ENCODE assay signal across 15 mouse cellular contexts in the genomic region with DNA sequence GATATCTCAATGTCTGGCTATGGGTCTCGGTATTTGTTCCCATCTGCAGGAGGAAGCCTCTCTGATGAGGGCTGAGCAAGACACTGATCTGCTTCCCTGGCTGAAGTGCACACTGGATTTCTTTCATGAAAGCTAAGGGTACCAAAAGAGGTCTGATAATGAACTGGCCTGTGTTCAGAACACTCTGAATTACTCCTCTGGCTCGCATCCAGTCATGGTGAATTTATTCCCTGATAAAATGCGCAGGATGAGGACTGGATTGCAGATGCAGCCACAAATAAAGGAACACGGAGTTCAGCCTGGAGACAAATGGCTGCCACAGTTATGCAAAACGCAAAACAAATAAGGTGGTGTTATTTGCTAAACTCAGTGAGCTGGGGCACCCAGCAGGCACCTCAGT. TPM values are rescaled to one million over a fixed set of nuclear protein-coding genes. Genes with fewer than 3 reads are reported as not detected.
DNase-seq lines count a peak whose midpoint lies in the region; ATAC-seq and TF ChIP-seq lines count a peak whose summit lies in the region.
"Had no signal": no experiment of that assay in that cellular context is flagged by ENCODE, and none has a peak within 500 bp of the region (broad histone marks: within the 10 kb centered on the region; RNA-seq: fewer than 3 reads in every experiment).

No protein-coding gene starts in this region.

- WGBS in olfactory bulb, adult 2 months: 30% methylated on average over 5 of the region's 5 CpGs

- DNase-seq in layer of hippocampus, adult 11-12 months (ENCODE audit: low spot score): peak; percentile 32
- no peak for DNase-seq in layer of hippocampus, postnatal 25 days (ENCODE audit: extremely low spot score in 1 of 2, low spot score in 1 of 2)
- no peak for DNase-seq in testis, postnatal 10 days (ENCODE audit: low spot score)
- peak in 1 of 2 experiments; percentile 19 for DNase-seq in layer of hippocampus, adult 2 months (ENCODE audit: low spot score in 2 of 2)
- no peak for DNase-seq in embryo, embryonic 11 days
- DNase-seq: cerebellum, adult 11-12 months; gastrocnemius, adult 2 months; kidney, adult 9 months; lung, postnatal 4 days; thymus, adult 2 months had no signal

- H3K27ac ChIP-seq in testis, adult 2 months (ENCODE audit: control insufficient read depth, insufficient read depth, low read depth, low read length): peak overlapping the region; percentile 70
- peak overlapping the region; percentile 62; the same call in 1 of the 2 replicates for H3K27ac ChIP-seq in layer of hippocampus, adult 2 months
- 0 out of 2 replicates have a peak overlapping the region, but pooled peaks have one; percentile 17 for H3K27ac ChIP-seq in olfactory bulb, adult 2 months (ENCODE audit: insufficient read depth, low read depth, low read length)
- H3K27ac ChIP-seq: embryonic facial prominence, embryonic 15.5 days; gastrocnemius, adult 2 months had no signal

- TF ChIP-seq CTCF in testis, adult 2 months (IDR thresholded peaks at IDR 0.05; ENCODE audit: control insufficient read depth, insufficient read depth, insufficient replicate concordance, low read depth, low read length): no peak
- TF ChIP-seq CTCF in layer of hippocampus, adult 2 months (conservative IDR thresholded peaks at IDR 0.05): no peak
- TF ChIP-seq CTCF in olfactory bulb, adult 2 months (IDR thresholded peaks at IDR 0.05; ENCODE audit: insufficient read depth, low read depth, low read length): no peak

- H3K4me1 ChIP-seq in testis, adult 2 months (ENCODE audit: control insufficient read depth, insufficient read depth, low read length): peaks cover 6% of the 10 kb centered on the region
- H3K4me1 ChIP-seq in olfactory bulb, adult 2 months (ENCODE audit: control insufficient read depth, insufficient read depth, low read length): peaks cover 2% of the 10 kb centered on the region; the same call in 1 of the 2 replicates
- H3K4me1 ChIP-seq: embryonic facial prominence, embryonic 15.5 days had no signal

- H3K27me3 ChIP-seq in testis, adult 2 months (ENCODE audit: control insufficient read depth, insufficient read depth, low read length): no peaks in the 10 kb centered on the region
- H3K27me3 ChIP-seq: embryonic facial prominence, embryonic 15.5 days had no signal

- H3K36me3 ChIP-seq in testis, adult 2 months (ENCODE audit: control insufficient read depth, insufficient read depth, low read length): no peaks in the 10 kb centered on the region
- H3K36me3 ChIP-seq: embryonic facial prominence, embryonic 15.5 days had no signal

- no peak for ATAC-seq in inflammation-experienced regulatory T-cells, adult 6 months

- TF ChIP-seq POLR2A in testis, adult 2 months (IDR thresholded peaks at IDR 0.05; ENCODE audit: control insufficient read depth, low read depth, low read length): no peak
- no peak for TF ChIP-seq POLR2A in olfactory bulb, adult 2 months (IDR thresholded peaks at IDR 0.05; ENCODE audit: insufficient read depth, low read depth, low read length)

- H3K4me3 ChIP-seq in testis, adult 2 months (ENCODE audit: control insufficient read depth, low read depth, low read length): no peak overlapping the region
- H3K4me3 ChIP-seq in layer of hippocampus, adult 2 months: no peak overlapping the region
- no peak overlapping the region for H3K4me3 ChIP-seq in olfactory bulb, adult 2 months (ENCODE audit: insufficient read depth, low read depth, low read length)
- H3K4me3 ChIP-seq: embryonic facial prominence, embryonic 15.5 days; gastrocnemius, adult 2 months had no signal

RNA-seq across cellular contexts. Expression of a gene that starts 6.3 kb away (rescaled TPM):
- not detected for total RNA-seq in layer of hippocampus, postnatal 25 days (2021)
- polyA plus RNA-seq in testis, adult 2 months (2012; rRNA removed): 0.05 TPM in 1 of 2 replicates, not detected in the other
- not detected for total RNA-seq in layer of hippocampus, adult 2 months (2021)
- not detected in 2 replicates for polyA plus RNA-seq in olfactory bulb, adult 2 months (2012; ENCODE audit: insufficient read depth, insufficient read length, low replicate concordance, missing spikeins)
- not detected for polyA plus RNA-seq in inflammation-experienced regulatory T-cells, adult 6 months (2017; shearing (Covaris generic))
- total RNA-seq: gastrocnemius, adult 2 months had no signal
- polyA plus RNA-seq: small intestine, adult 2 months had no signal

RNA-seq across cellular contexts. Expression of a gene that starts 21.9 kb away (rescaled TPM):
- not detected for total RNA-seq in layer of hippocampus, postnatal 25 days (2021)
- polyA plus RNA-seq in testis, adult 2 months (2012; rRNA removed): 0.80 and 1.3 TPM in 2 replicates
- under 1 TPM in 1 of 2 experiments, not detected in 1; 0.23 TPM for total RNA-seq in layer of hippocampus, adult 2 months (2021)
- polyA plus RNA-seq in olfactory bulb, adult 2 months (2012; ENCODE audit: insufficient read depth, insufficient read length, low replicate concordance, missing spikeins): not detected in 2 replicates
- not detected for polyA plus RNA-seq in inflammation-experienced regulatory T-cells, adult 6 months (2017; shearing (Covaris generic))
- total RNA-seq: gastrocnemius, adult 2 months had no signal

RNA-seq across cellular contexts. Expression of a gene that starts 55.6 kb away (rescaled TPM):
- not detected for total RNA-seq in layer of hippocampus, postnatal 25 days (2021)
- polyA plus RNA-seq in testis, adult 2 months (2012; rRNA removed): 0.06 and 0.14 TPM in 2 replicates
- total RNA-seq in layer of hippocampus, adult 2 months (2021): not detected
- polyA plus RNA-seq in olfactory bulb, adult 2 months (2012; ENCODE audit: insufficient read depth, insufficient read length, low replicate concordance, missing spikeins): not detected in 2 replicates
- not detected for polyA plus RNA-seq in inflammation-experienced regulatory T-cells, adult 6 months (2017; shearing (Covaris generic))
- total RNA-seq: gastrocnemius, adult 2 months had no signal
- polyA plus RNA-seq: embryonic facial prominence, embryonic 15.5 days had no signal

Comparison
In these comparisons a context has a peak if more than half of its experiments do, and no peak if none do; other contexts are left out.
1. H3K27ac ChIP-seq: peak in every context shown above with its lines; median percentile 70 in testis, adult 2 months; 62 in layer of hippocampus, adult 2 months; 17 in olfactory bulb, adult 2 months.